Mouse (Mus musculus) stomach, postnatal 0 days (tissue): ENCODE data around the gene Egflam.

Experiments
- CTCF ChIP-seq: IDR thresholded peaks from 2 replicates; pipeline ENCODE4 v1.5.1; 2016; ENCODE audit warnings: antibody characterized with exemption, low read depth, mild to moderate bottlenecking, moderate library complexity
- EP300 ChIP-seq: optimal IDR thresholded peaks from 2 replicates; pipeline ENCODE3; 2016; ENCODE audit warnings: antibody characterized with exemption

DNA sequence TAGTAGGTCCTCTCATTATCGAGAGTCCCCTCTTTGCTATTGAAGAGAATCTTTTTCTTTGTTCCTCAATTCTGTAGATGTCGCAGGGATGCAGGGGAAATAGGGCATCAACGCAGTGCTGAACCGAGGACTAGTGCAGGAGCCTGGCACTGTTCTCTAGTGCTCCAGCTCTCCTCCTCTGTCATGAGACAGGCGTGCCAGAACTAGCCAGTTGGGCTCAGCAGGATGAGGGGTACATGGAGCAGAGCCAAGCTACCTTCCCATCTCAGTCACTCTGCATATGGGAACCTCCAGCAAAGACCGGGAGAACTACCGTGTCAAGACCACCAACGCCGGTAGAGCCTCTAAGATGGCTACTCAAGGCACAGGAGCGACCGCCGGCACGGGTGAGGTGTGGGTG, 193.3 kb downstream of the Egflam start:
- TF ChIP-seq CTCF: no peak
- TF ChIP-seq EP300: no peak
